Mouse (Mus musculus): ENCODE results near the gene Jazf1. TPM values are rescaled to one million over a fixed set of nuclear protein-coding genes. Genes with fewer than 3 reads are reported as not detected.

Gene Jazf1
- polyA plus RNA-seq, 1 experiment: 1.4 TPM

- Histone ChIP-seq H3K27ac (ENCODE audit: control insufficient read depth, insufficient read depth, low read length) (no peak overlapping the region), H3K27me3 (ENCODE audit: control insufficient read depth, insufficient read depth, low read length) (no peaks in the 10 kb centered on the region), H3K4me3 (ENCODE audit: control insufficient read depth, insufficient read depth, low read length) (no peak overlapping the region), H3K4me1 (replicated peaks; ENCODE audit: control insufficient read depth, insufficient read depth, low read length) (peaks cover 21% of the 10 kb centered on the region), H3K36me3 (ENCODE audit: control insufficient read depth, insufficient read depth, low read length) (no peaks in the 10 kb centered on the region)
- no peak for TF ChIP-seq POLR2A (IDR thresholded peaks at IDR 0.05; ENCODE audit: control insufficient read depth, extremely low read depth, insufficient read depth, low read length, poor library complexity)
- no peak for TF ChIP-seq CTCF (IDR thresholded peaks at IDR 0.05; ENCODE audit: borderline replicate concordance, control insufficient read depth, extremely low read depth, insufficient read depth, low read length, poor library complexity)
- 93% methylated on average over 6 of the region's 6 CpGs for whole genome bisulfite sequencing
- DNase-seq: no peak
Observed at GRCm38 (mm10) chr6:52797252-52797800, 271.1 kb downstream of the Jazf1 start.

DNA sequence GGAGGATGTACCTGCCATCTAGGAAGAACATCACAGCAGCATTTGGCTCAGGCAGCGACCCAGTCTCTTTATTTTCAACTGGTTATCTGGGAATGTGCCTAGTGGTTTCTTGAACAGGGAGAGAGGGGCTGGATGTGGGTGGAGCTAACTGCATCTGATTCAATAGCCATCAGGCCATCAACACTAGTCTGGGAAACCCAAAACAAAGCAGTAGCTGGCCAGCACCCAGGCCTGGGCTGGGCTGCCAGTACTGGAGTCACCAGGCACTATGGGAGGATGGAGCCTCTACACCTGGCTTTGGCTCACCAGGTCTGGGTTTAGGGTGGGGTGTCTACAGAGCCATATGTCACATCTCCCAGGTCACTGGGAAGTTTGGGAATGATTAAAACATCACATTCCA, 271.7 kb downstream of the Jazf1 start:
- no peak for DNase-seq
- no peak overlapping the region for H3K4me3 ChIP-seq (ENCODE audit: control insufficient read depth, insufficient read depth, low read length)
- no peaks in the 10 kb centered on the region for H3K36me3 ChIP-seq (ENCODE audit: control insufficient read depth, insufficient read depth, low read length)
- H3K27ac ChIP-seq (ENCODE audit: control insufficient read depth, insufficient read depth, low read length): no peak overlapping the region
- 91% methylated on average over 1 of the region's 1 CpGs for WGBS
- no peaks in the 10 kb centered on the region for H3K27me3 ChIP-seq (ENCODE audit: control insufficient read depth, insufficient read depth, low read length)
- no peak for TF ChIP-seq POLR2A (IDR thresholded peaks at IDR 0.05; ENCODE audit: control insufficient read depth, extremely low read depth, insufficient read depth, low read length, poor library complexity)
- TF ChIP-seq CTCF (IDR thresholded peaks at IDR 0.05; ENCODE audit: borderline replicate concordance, control insufficient read depth, extremely low read depth, insufficient read depth, low read length, poor library complexity): no peak
- H3K4me1 ChIP-seq (replicated peaks; ENCODE audit: control insufficient read depth, insufficient read depth, low read length): peaks cover 15% of the 10 kb centered on the region

- DNase-seq: no peak
- Histone ChIP-seq H3K36me3 (ENCODE audit: control insufficient read depth, insufficient read depth, low read length) (no peaks in the 10 kb centered on the region), H3K27ac (ENCODE audit: control insufficient read depth, insufficient read depth, low read length) (no peak overlapping the region), H3K4me1 (replicated peaks; ENCODE audit: control insufficient read depth, insufficient read depth, low read length) (peaks cover 9% of the 10 kb centered on the region), H3K27me3 (ENCODE audit: control insufficient read depth, insufficient read depth, low read length) (no peaks in the 10 kb centered on the region), H3K4me3 (ENCODE audit: control insufficient read depth, insufficient read depth, low read length) (no peak overlapping the region)
- TF ChIP-seq CTCF (IDR thresholded peaks at IDR 0.05; ENCODE audit: borderline replicate concordance, control insufficient read depth, extremely low read depth, insufficient read depth, low read length, poor library complexity): no peak
- TF ChIP-seq POLR2A (IDR thresholded peaks at IDR 0.05; ENCODE audit: control insufficient read depth, extremely low read depth, insufficient read depth, low read length, poor library complexity): no peak
- 95% methylated on average over 9 of the region's 9 CpGs for WGBS
Observed at GRCm38 (mm10) chr6:52796035-52796598, 272.3 kb downstream of the Jazf1 start.

GRCm38 (mm10) chr6:52795029-52795841, 273.2 kb downstream of the Jazf1 start:
- DNase-seq: no peak
- Histone ChIP-seq H3K4me1 (replicated peaks; ENCODE audit: control insufficient read depth, insufficient read depth, low read length) (peaks cover 9% of the 10 kb centered on the region), H3K27me3 (ENCODE audit: control insufficient read depth, insufficient read depth, low read length) (no peaks in the 10 kb centered on the region), H3K27ac (ENCODE audit: control insufficient read depth, insufficient read depth, low read length) (no peak overlapping the region), H3K36me3 (ENCODE audit: control insufficient read depth, insufficient read depth, low read length) (no peaks in the 10 kb centered on the region), H3K4me3 (ENCODE audit: control insufficient read depth, insufficient read depth, low read length) (no peak overlapping the region)
- 90% methylated on average over 16 of the region's 16 CpGs for WGBS
- no peak for TF ChIP-seq CTCF (IDR thresholded peaks at IDR 0.05; ENCODE audit: borderline replicate concordance, control insufficient read depth, extremely low read depth, insufficient read depth, low read length, poor library complexity)
- no peak for TF ChIP-seq POLR2A (IDR thresholded peaks at IDR 0.05; ENCODE audit: control insufficient read depth, extremely low read depth, insufficient read depth, low read length, poor library complexity)

DNA sequence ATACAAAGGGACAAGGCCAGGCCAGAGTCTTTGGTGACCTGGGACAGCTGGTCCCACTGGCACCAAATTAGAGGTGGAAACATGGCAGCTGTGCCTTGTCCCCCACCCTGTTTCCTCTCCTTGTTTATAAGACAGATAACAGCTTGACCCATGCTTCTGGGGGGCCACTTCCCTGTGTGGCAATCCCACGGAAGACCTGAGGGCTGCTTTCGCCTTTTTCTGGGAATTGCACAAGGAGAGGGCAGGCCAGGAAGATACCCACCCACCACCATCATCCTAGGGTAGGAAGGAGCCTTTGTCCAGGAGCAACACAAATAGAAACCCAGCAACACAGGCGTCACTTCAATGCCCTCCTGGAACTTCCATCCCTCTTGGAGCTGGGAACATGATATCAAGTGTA, 276.0 kb downstream of the Jazf1 start:
- no peak overlapping the region for H3K4me3 ChIP-seq (ENCODE audit: control insufficient read depth, insufficient read depth, low read length)
- H3K4me1 ChIP-seq (replicated peaks; ENCODE audit: control insufficient read depth, insufficient read depth, low read length): 0 out of 2 replicates have a peak, but pooled peaks cover 3% of the 10 kb centered on the region
- no peaks in the 10 kb centered on the region for H3K36me3 ChIP-seq (ENCODE audit: control insufficient read depth, insufficient read depth, low read length)
- WGBS: 94% methylated on average over 3 of the region's 3 CpGs
- H3K27ac ChIP-seq (ENCODE audit: control insufficient read depth, insufficient read depth, low read length): no peak overlapping the region
- H3K27me3 ChIP-seq (ENCODE audit: control insufficient read depth, insufficient read depth, low read length): no peaks in the 10 kb centered on the region
- no peak for DNase-seq
- TF ChIP-seq CTCF (IDR thresholded peaks at IDR 0.05; ENCODE audit: borderline replicate concordance, control insufficient read depth, extremely low read depth, insufficient read depth, low read length, poor library complexity) (no peak), POLR2A (IDR thresholded peaks at IDR 0.05; ENCODE audit: control insufficient read depth, extremely low read depth, insufficient read depth, low read length, poor library complexity) (no peak)

DNA sequence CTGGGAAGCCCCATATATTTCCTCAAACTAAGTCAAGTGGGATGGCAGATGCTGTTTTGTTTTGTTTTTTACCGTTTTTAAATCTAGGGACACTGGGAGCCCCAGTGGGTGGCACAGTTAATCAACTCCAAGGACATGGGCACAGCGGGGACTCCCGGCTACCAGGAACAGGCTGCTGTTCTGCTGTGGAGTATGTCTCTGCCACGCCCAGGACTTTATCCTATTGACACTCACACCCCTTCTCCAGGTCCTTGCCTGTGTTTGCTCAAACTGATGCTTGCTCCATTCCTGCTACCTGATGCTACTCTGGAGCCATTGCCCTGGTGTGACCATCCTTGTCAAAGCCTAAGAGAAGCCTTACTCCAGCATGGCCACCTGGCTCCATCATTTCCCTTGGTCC, 277.6 kb downstream of the Jazf1 start:
- Histone ChIP-seq H3K27ac (ENCODE audit: control insufficient read depth, insufficient read depth, low read length) (no peak overlapping the region), H3K27me3 (ENCODE audit: control insufficient read depth, insufficient read depth, low read length) (no peaks in the 10 kb centered on the region), H3K4me1 (replicated peaks; ENCODE audit: control insufficient read depth, insufficient read depth, low read length) (no peaks in the 10 kb centered on the region), H3K36me3 (ENCODE audit: control insufficient read depth, insufficient read depth, low read length) (no peaks in the 10 kb centered on the region), H3K4me3 (ENCODE audit: control insufficient read depth, insufficient read depth, low read length) (no peak overlapping the region)
- TF ChIP-seq CTCF (IDR thresholded peaks at IDR 0.05; ENCODE audit: borderline replicate concordance, control insufficient read depth, extremely low read depth, insufficient read depth, low read length, poor library complexity): no peak
- TF ChIP-seq POLR2A (IDR thresholded peaks at IDR 0.05; ENCODE audit: control insufficient read depth, extremely low read depth, insufficient read depth, low read length, poor library complexity): no peak
- no peak for DNase-seq
- WGBS: 96% methylated on average over 4 of the region's 4 CpGs
